19 mouse cellular contexts compared by ENCODE assay signal in the genomic region with DNA sequence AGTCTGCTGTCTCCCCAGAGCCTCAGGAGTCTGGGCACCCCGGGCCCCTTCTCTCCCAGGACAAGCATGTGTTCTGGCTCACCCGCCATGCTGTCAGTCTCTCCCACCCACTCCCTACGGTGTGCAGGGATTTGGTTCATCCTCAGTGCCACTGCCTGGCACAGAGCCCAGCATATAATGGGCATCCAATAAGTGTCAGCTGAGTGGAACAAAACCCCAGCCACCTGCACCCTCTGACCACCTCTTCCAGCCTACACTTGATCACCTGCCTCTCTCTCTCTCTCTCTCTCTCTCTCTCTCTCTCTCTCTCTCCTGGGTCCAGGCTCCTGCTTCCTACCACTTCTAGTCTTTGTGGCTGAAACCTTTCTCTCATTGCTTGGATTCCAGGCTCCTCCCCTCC.
A peak's percentile ranks its signal among the peaks of the same experiment; 100 is the strongest.
DNase-seq lines count a peak whose midpoint lies in the region; ATAC-seq and TF ChIP-seq lines count a peak whose summit lies in the region.
"Had no signal": no experiment of that assay in that cellular context is flagged by ENCODE, and none has a peak within 500 bp of the region (broad histone marks: within the 10 kb centered on the region; RNA-seq: fewer than 3 reads in every experiment).

No protein-coding gene starts in this region.

- TF ChIP-seq CTCF in left cerebral cortex, adult 2 months (IDR thresholded peaks at IDR 0.05) = no peak
- no peak for TF ChIP-seq CTCF in forebrain, postnatal 0 days (IDR thresholded peaks at IDR 0.05; ENCODE audit: low read depth)

- H3K36me3 ChIP-seq in embryonic facial prominence, embryonic 14.5 days (ENCODE audit: control insufficient read depth, insufficient read depth, low read length) = no peaks in the 10 kb centered on the region
- H3K36me3 ChIP-seq in embryonic facial prominence, embryonic 10.5 days (replicated peaks) = no peaks in the 10 kb centered on the region
- no peaks in the 10 kb centered on the region for H3K36me3 ChIP-seq in forebrain, postnatal 0 days (ENCODE audit: insufficient read depth)
- H3K36me3 ChIP-seq: hindbrain, embryonic 15.5 days; limb, embryonic 13.5 days; liver, embryonic 15.5 days had no signal

- H3K4me1 ChIP-seq in embryonic facial prominence, embryonic 14.5 days (ENCODE audit: control insufficient read depth, insufficient read depth, low read length) = peaks cover 7% of the 10 kb centered on the region; the same call in 1 of the 2 replicates
- H3K4me1 ChIP-seq in embryonic facial prominence, embryonic 10.5 days = peaks cover 12% of the 10 kb centered on the region
- H3K4me1 ChIP-seq in forebrain, postnatal 0 days (ENCODE audit: insufficient read depth) = peaks cover 11% of the 10 kb centered on the region; the same call in 1 of the 2 replicates
- H3K4me1 ChIP-seq: liver, embryonic 15.5 days had no signal

- peak; percentile 60; the same call in 1 of the 2 replicates for ATAC-seq in embryonic facial prominence, embryonic 14.5 days (ENCODE audit: low read depth)
- ATAC-seq in forebrain, postnatal 0 days = 0 out of 2 replicates have a peak, but pooled peaks have one; percentile 12
- ATAC-seq: CD4-positive, CD25-positive, alpha-beta regulatory T cell, adult 4 months had no signal

- H3K4me2 ChIP-seq in embryonic facial prominence, embryonic 14.5 days (ENCODE audit: low read depth, low read length) = no peak overlapping the region
- H3K4me2 ChIP-seq in forebrain, postnatal 0 days (ENCODE audit: low read depth) = no peak overlapping the region
- H3K4me2 ChIP-seq: hindbrain, embryonic 15.5 days; limb, embryonic 13.5 days; liver, embryonic 15.5 days had no signal

- intact Hi-C loops in left cerebral cortex, adult 2 months (cut with DNase I) = loop anchor here (1.0 to 10.0 kb wide), 7 partner anchors 46 to 1519 kb away; no protein-coding TSS in a partner anchor

- no peaks in the 10 kb centered on the region; the same call in 1 of the 2 replicates for H3K27me3 ChIP-seq in embryonic facial prominence, embryonic 14.5 days (replicated peaks; ENCODE audit: control insufficient read depth, insufficient read depth, low read length)
- peaks cover 17% of the 10 kb centered on the region for H3K27me3 ChIP-seq in embryonic facial prominence, embryonic 10.5 days (replicated peaks; ENCODE audit: low read depth, poor library complexity, severe bottlenecking)
- no peaks in the 10 kb centered on the region for H3K27me3 ChIP-seq in forebrain, postnatal 0 days (ENCODE audit: insufficient read depth, low read length)
- H3K27me3 ChIP-seq: hindbrain, embryonic 15.5 days; liver, embryonic 15.5 days had no signal

- H3K4me3 ChIP-seq in embryonic facial prominence, embryonic 14.5 days (ENCODE audit: low read depth, low read length) = no peak overlapping the region
- no peak overlapping the region for H3K4me3 ChIP-seq in embryonic facial prominence, embryonic 10.5 days
- H3K4me3 ChIP-seq in left cerebral cortex, adult 2 months = no peak overlapping the region
- H3K4me3 ChIP-seq in forebrain, postnatal 0 days (ENCODE audit: low read depth, low read length) = no peak overlapping the region
- H3K4me3 ChIP-seq: heart, adult 2 months; hindbrain, embryonic 15.5 days; limb, embryonic 13.5 days; liver, embryonic 15.5 days; myocyte had no signal

- 44% methylated on average over 3 of the region's 3 CpGs for WGBS in embryonic facial prominence, embryonic 14.5 days
- WGBS in embryonic facial prominence, embryonic 10.5 days = 84% methylated on average over 3 of the region's 3 CpGs
- 14% methylated on average over 3 of the region's 3 CpGs for WGBS in forebrain, postnatal 0 days

- no peaks in the 10 kb centered on the region for H3K9me3 ChIP-seq in embryonic facial prominence, embryonic 14.5 days (ENCODE audit: control insufficient read depth, low read length)
- no peaks in the 10 kb centered on the region for H3K9me3 ChIP-seq in embryonic facial prominence, embryonic 10.5 days
- H3K9me3 ChIP-seq in forebrain, postnatal 0 days (ENCODE audit: low read length) = no peaks in the 10 kb centered on the region
- H3K9me3 ChIP-seq: hindbrain, embryonic 15.5 days; limb, embryonic 13.5 days; liver, embryonic 15.5 days had no signal

- H3K9ac ChIP-seq in embryonic facial prominence, embryonic 14.5 days (ENCODE audit: low read depth, low read length) = no peak overlapping the region
- H3K9ac ChIP-seq in forebrain, postnatal 0 days = no peak overlapping the region
- H3K9ac ChIP-seq: hindbrain, embryonic 15.5 days; limb, embryonic 13.5 days; liver, embryonic 15.5 days had no signal

- DNase-seq in embryonic facial prominence, embryonic 14.5 days (ENCODE audit: low spot score) = peak; percentile 49
- no peak for DNase-seq in embryonic facial prominence, embryonic 10.5 days (ENCODE audit: low spot score)
- no peak for DNase-seq in left cerebral cortex, adult 2 months (ENCODE audit: extremely low spot score in 1 of 2, low spot score in 2 of 2)
- no peak for DNase-seq in left cerebral cortex, adult 18-20 months (ENCODE audit: low spot score in 2 of 2)
- DNase-seq in right cerebral cortex, postnatal 25 days = peak; percentile 18
- no peak for DNase-seq in right cerebral cortex, postnatal 4 days
- DNase-seq in forebrain, postnatal 0 days = no peak
- no peak for DNase-seq in gastrocnemius, adult 18-20 months (ENCODE audit: low spot score)
- DNase-seq: cerebellum, postnatal 36 days; heart, adult 2 months; kidney, adult 2 months; kidney, postnatal 25 days; layer of hippocampus, postnatal 36 days; thymus, postnatal 36 days had no signal

- no peak overlapping the region for H3K27ac ChIP-seq in embryonic facial prominence, embryonic 14.5 days (replicated peaks; ENCODE audit: low read depth, low read length)
- no peak overlapping the region for H3K27ac ChIP-seq in embryonic facial prominence, embryonic 10.5 days (replicated peaks)
- H3K27ac ChIP-seq in left cerebral cortex, adult 2 months = peak overlapping the region; percentile 21; the same call in 1 of the 2 replicates
- H3K27ac ChIP-seq in forebrain, postnatal 0 days (ENCODE audit: low read depth, low read length) = no peak overlapping the region
- H3K27ac ChIP-seq: heart, adult 2 months; hindbrain, embryonic 15.5 days; limb, embryonic 13.5 days; liver, embryonic 15.5 days had no signal

Comparison
In these comparisons a context has a peak if more than half of its experiments do, and no peak if none do; other contexts are left out.
1. DNase-seq: peak in embryonic facial prominence, embryonic 14.5 days (single experiment) and right cerebral cortex, postnatal 25 days (single experiment); none in embryonic facial prominence, embryonic 10.5 days (single experiment), left cerebral cortex, adult 2 months (0 of 2), left cerebral cortex, adult 18-20 months (0 of 2), right cerebral cortex, postnatal 4 days (single experiment), forebrain, postnatal 0 days (single experiment) and gastrocnemius, adult 18-20 months (single experiment).